In genomic region chr11:37600533-37600932, GRCm38 (mm10) we compare ENCODE assay signal across 26 mouse cellular contexts.
"Had no signal": no experiment of that assay in that cellular context is flagged by ENCODE, and none has a peak within 500 bp of the region (broad histone marks: within the 10 kb centered on the region; RNA-seq: fewer than 3 reads in every experiment).

No protein-coding gene starts in this region.

- H3K9ac ChIP-seq: heart, embryonic 13.5 days; heart, embryonic 15.5 days; hindbrain, embryonic 13.5 days; hindbrain, embryonic 15.5 days; kidney, embryonic 15.5 days; limb, embryonic 13.5 days; limb, embryonic 15.5 days; liver, embryonic 12.5 days had no signal

- H3K4me1 ChIP-seq: heart, embryonic 13.5 days; heart, embryonic 15.5 days; hindbrain, embryonic 13.5 days; hindbrain, embryonic 15.5 days; kidney, embryonic 15.5 days; limb, embryonic 13.5 days; limb, embryonic 15.5 days; liver, embryonic 12.5 days had no signal

- H3K27me3 ChIP-seq: heart, embryonic 13.5 days; heart, embryonic 15.5 days; hindbrain, embryonic 13.5 days; hindbrain, embryonic 15.5 days; kidney, embryonic 15.5 days; limb, embryonic 13.5 days; limb, embryonic 15.5 days; liver, embryonic 12.5 days had no signal

- H3K9me3 ChIP-seq: heart, embryonic 13.5 days; heart, embryonic 15.5 days; hindbrain, embryonic 13.5 days; hindbrain, embryonic 15.5 days; kidney, embryonic 15.5 days; limb, embryonic 13.5 days; limb, embryonic 15.5 days; liver, embryonic 12.5 days had no signal

- H3K27ac ChIP-seq: heart, adult 2 months; heart, embryonic 13.5 days; heart, embryonic 15.5 days; hindbrain, embryonic 13.5 days; hindbrain, embryonic 15.5 days; hindbrain, postnatal 0 days; kidney, embryonic 15.5 days; kidney, postnatal 0 days; limb, embryonic 13.5 days; limb, embryonic 15.5 days; liver, embryonic 12.5 days had no signal

- H3K4me2 ChIP-seq: heart, embryonic 11.5 days; heart, embryonic 13.5 days; heart, embryonic 15.5 days; hindbrain, embryonic 13.5 days; hindbrain, embryonic 15.5 days; kidney, embryonic 15.5 days; limb, embryonic 13.5 days; limb, embryonic 15.5 days; liver, embryonic 12.5 days had no signal

- H3K36me3 ChIP-seq: heart, embryonic 13.5 days; heart, embryonic 15.5 days; hindbrain, embryonic 13.5 days; hindbrain, embryonic 15.5 days; kidney, embryonic 15.5 days; limb, embryonic 13.5 days; limb, embryonic 15.5 days; liver, embryonic 12.5 days had no signal

- H3K4me3 ChIP-seq: heart, adult 2 months; heart, embryonic 13.5 days; heart, embryonic 15.5 days; hindbrain, embryonic 13.5 days; hindbrain, embryonic 15.5 days; kidney, embryonic 15.5 days; limb, embryonic 13.5 days; limb, embryonic 15.5 days; liver, embryonic 12.5 days had no signal

- DNase-seq: gastrocnemius, postnatal 14 days; gastrocnemius, postnatal 36 days; heart, adult 11 months; heart, adult 2 months; heart, postnatal 14 days; heart, postnatal 36 days; kidney, adult 11 months; kidney, adult 2 months; kidney, adult 9 months; kidney, postnatal 14 days; kidney, postnatal 36 days; layer of hippocampus, adult 9-11 months; layer of hippocampus, postnatal 36 days; left cerebral cortex, postnatal 4 days had no signal

- ATAC-seq: hindbrain, postnatal 0 days; intestine, embryonic 16.5 days; liver, embryonic 12.5 days had no signal
